Mouse (Mus musculus): Measurements from ENCODE around the gene Atp6v0e.

DNA sequence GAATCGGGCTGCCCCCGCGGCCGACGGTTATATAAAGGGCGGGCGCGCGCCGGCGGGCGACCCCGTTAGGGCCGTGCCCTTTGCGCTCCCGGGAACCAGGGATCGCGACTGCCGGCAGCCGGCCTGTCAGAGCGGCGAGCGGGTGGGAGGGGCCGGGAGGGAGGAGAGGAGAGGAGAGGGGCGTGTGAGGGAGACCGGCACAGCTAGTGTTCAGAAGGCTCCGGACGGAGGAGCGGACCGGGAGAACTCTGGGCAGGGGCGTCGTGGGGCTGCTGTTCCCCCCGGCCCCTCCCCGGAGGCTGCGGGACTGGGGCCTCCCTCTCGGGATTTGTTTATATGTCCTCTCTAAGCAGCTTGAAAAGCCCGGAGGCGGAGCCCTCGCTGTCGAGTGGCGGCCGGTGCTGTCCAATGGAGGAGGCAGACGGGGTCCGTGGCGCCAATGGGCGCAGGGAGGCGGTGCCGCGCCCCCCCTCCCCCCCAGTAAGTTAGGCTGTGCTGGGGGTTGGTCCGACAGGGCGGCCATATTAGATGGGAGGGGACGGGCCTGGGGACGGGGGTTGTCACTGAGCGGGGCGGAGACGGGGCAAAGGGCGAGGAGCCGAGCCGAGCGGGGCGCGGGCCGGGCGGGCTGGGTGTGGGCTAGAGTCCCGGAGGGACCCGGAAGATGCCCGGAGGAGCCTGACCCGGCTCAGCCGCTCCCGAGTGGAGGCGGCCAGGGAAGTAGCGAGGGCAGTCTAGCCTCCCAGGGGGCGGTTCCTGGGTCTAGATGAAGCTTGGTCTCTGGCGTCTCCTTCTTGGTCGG lies 53.1 kb downstream of the Atp6v0e start:
- TF ChIP-seq POLR2A (IDR thresholded peaks at IDR 0.05; ENCODE audit: insufficient read depth, low read depth, low read length) (peak; percentile 37; the same call in 1 of the 2 replicates), CTCF (IDR thresholded peaks at IDR 0.05) (no peak), EP300 (IDR thresholded peaks at IDR 0.05; ENCODE audit: insufficient read depth, low read depth, low read length) (0 out of 2 replicates have a peak, but pooled peaks have one; percentile 16)
